Mouse (Mus musculus): ENCODE results near the gene Ndufb3. TPM values are rescaled to one million over a fixed set of nuclear protein-coding genes. Genes with fewer than 3 reads are reported as not detected.
"Not testable (repeated sequence)": the region's sequence is repeated elsewhere in the genome, so short reads cannot be mapped to it uniquely, and the experiment has no call there.

Ndufb3 gene
- total RNA-seq, 2 experiments from 2014 or later: 147 to 172 TPM

GRCm38 (mm10) chr1:58617076-58617475 is 30.9 kb downstream of the Ndufb3 start:
- no peak for DNase-seq

GRCm38 (mm10) chr1:58617978-58618668 is 31.9 kb downstream of the Ndufb3 start:
- DNase-seq: no peak

- no peak for DNase-seq
Observed at GRCm38 (mm10) chr1:58618766-58619165, 32.6 kb downstream of the Ndufb3 start.

GRCm38 (mm10) chr1:58621251-58621650 is 35.1 kb downstream of the Ndufb3 start:
- no peak for DNase-seq

GRCm38 (mm10) chr1:58621996-58622748 is 36.0 kb downstream of the Ndufb3 start:
- no peak for DNase-seq

- DNase-seq: not testable (repeated sequence)
Observed at GRCm38 (mm10) chr1:58628847-58629246, 42.7 kb downstream of the Ndufb3 start.

Other genes starting within 250 kb of the Ndufb3 start
- gene Bzw1, start 193.5 kb upstream of the Ndufb3 start, total RNA-seq (2021): 100 to 1,000 TPM in 1 of 2 experiments, 10 to 100 TPM in 1; 91.1 to 104 TPM
- gene Clk1, start 162.3 kb upstream of the Ndufb3 start, total RNA-seq (2021): 10 to 100 TPM; 46.2 to 80.4 TPM
- 10 to 100 TPM; 10.5 to 11.4 TPM for gene Nif3l1, start 141.2 kb upstream of the Ndufb3 start, total RNA-seq (2021)
- 10 to 100 TPM; 18.7 to 23.1 TPM for gene Ppil3, start 140.9 kb upstream of the Ndufb3 start, total RNA-seq (2021)
- 10 to 100 TPM; 12.8 to 14.4 TPM for gene Orc2, start 81.3 kb upstream of the Ndufb3 start, total RNA-seq (2021)
- 10 to 100 TPM in 1 of 2 experiments, 1 to 10 TPM in 1; 6.0 to 13.3 TPM for gene Fam126b, start 61 bp upstream of the Ndufb3 start, total RNA-seq (2021)
- not detected for gene Als2cr12, start 109.6 kb downstream of the Ndufb3 start, total RNA-seq (2021)
- 10 to 100 TPM; 48.9 to 51.4 TPM for gene Cflar, start 125.1 kb downstream of the Ndufb3 start, total RNA-seq (2021)
- 10 to 100 TPM in 1 of 2 experiments, 1 to 10 TPM in 1; 8.9 to 14.0 TPM for gene Casp8, start 209.0 kb downstream of the Ndufb3 start, total RNA-seq (2021)